8 mouse cellular contexts compared by ENCODE assay signal in the genomic region with DNA sequence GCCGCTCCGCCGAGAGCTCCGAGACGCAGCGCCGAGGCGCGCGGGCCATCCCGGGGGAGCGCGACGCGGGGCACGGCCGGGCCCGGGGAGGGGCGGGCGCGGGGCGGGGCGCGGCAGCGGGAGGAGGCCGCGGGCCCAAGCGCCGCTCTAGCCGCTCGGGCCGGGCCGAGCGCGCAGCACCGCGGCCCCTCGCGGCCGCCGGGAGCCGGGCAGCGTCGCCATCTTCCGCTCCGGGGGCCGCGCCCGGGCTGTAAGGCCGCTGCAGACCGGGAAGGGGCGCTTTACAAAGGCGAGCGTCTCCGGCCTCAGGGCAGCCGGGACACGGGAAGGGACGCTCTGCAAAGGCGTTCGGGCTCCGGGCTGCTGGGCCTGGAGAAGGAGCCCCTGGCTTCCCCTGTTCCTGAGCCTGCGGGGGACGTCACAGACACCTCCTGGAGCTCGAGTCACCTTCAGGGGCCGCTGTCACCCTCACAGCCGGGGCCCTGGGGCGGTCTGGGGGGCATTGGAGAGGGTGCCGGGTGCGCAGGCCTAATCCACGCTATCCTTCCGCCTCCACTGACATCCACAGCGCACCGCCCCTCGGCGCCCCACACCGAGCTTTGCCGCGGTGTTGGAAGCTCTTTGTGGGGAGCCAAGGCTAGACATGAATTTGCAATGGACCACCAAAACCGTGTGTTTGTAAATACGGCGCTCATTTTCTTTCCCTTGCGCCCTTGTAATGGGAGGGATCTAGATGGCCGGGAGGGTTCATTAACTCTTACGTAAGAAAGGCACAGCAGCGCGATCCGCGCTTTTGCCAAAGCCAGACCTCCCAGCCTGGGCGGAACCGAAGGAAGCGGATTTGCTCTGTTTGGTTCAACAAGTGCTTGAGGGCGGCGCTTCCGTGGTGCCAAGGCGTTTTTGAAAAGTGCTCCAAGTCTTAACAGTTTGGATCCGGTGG. TPM values are rescaled to one million over a fixed set of nuclear protein-coding genes. Genes with fewer than 3 reads are reported as not detected.
DNase-seq lines count a peak whose midpoint lies in the region; ATAC-seq and TF ChIP-seq lines count a peak whose summit lies in the region.

Gene Kif13a (minus strand): TSS at position 149 of the 940 bp plus-strand sequence.

- TF ChIP-seq EP300 in ES-Bruce4 (IDR thresholded peaks at IDR 0.05; ENCODE audit: insufficient read depth, low read depth, low read length) = no peak

- H3K36me3 ChIP-seq in ES-Bruce4 (ENCODE audit: control insufficient read depth, insufficient read depth, low read length, poor library complexity, severe bottlenecking) = no peaks in the 10 kb centered on the region
- H3K36me3 ChIP-seq in forebrain, embryonic 16.5 days (ENCODE audit: control insufficient read depth, insufficient read depth) = no peaks in the 10 kb centered on the region
- H3K36me3 ChIP-seq in neural tube, embryonic 14.5 days (ENCODE audit: control insufficient read depth, insufficient read depth, low read length) = no peaks in the 10 kb centered on the region
- no peaks in the 10 kb centered on the region for H3K36me3 ChIP-seq in testis, adult 2 months (ENCODE audit: control insufficient read depth, insufficient read depth, low read length)

- H3K4me1 ChIP-seq in ES-Bruce4 (ENCODE audit: control insufficient read depth, insufficient read depth, low read length) = peaks cover 2% of the 10 kb centered on the region
- H3K4me1 ChIP-seq in forebrain, embryonic 16.5 days (replicated peaks; ENCODE audit: control insufficient read depth, insufficient read depth, low read length) = peaks cover 15% of the 10 kb centered on the region; the same call in 1 of the 2 replicates
- H3K4me1 ChIP-seq in neural tube, embryonic 14.5 days (ENCODE audit: control insufficient read depth, insufficient read depth, low read length) = peaks cover 6% of the 10 kb centered on the region; the same call in 1 of the 2 replicates
- H3K4me1 ChIP-seq in testis, adult 2 months (ENCODE audit: control insufficient read depth, insufficient read depth, low read length) = peaks cover 18% of the 10 kb centered on the region

- peak; percentile 82 for ATAC-seq in forebrain, embryonic 16.5 days
- ATAC-seq in neural tube, embryonic 14.5 days (ENCODE audit: low read depth) = peak; percentile 82

- H3K27ac ChIP-seq in ES-Bruce4 (ENCODE audit: insufficient read depth, low read length) = peak within 1 kb of the TSS; percentile 71
- H3K27ac ChIP-seq in forebrain, embryonic 16.5 days (ENCODE audit: low read length) = peak within 1 kb of the TSS; percentile 94
- peak within 1 kb of the TSS; percentile 98 for H3K27ac ChIP-seq in neural tube, embryonic 14.5 days (ENCODE audit: low read depth, low read length)
- peak within 1 kb of the TSS; percentile 95 for H3K27ac ChIP-seq in testis, adult 2 months (ENCODE audit: control insufficient read depth, insufficient read depth, low read depth, low read length)

- WGBS in forebrain, embryonic 16.5 days = under 1% methylated on average over 81 of the region's 96 CpGs
- WGBS in neural tube, embryonic 14.5 days = under 1% methylated on average over 48 of the region's 96 CpGs

- DNase-seq in cerebellum, adult 18-20 months = peak; percentile 87 to 92
- peak; percentile 91 for DNase-seq in heart, postnatal 25 days (ENCODE audit: low spot score)
- peak; percentile 84 to 95 for DNase-seq in layer of hippocampus, adult 18-20 months (ENCODE audit: low spot score in 2 of 2)
- peak; percentile 96 to 97 for DNase-seq in lung, adult 18-20 months

- TF ChIP-seq POLR2A in ES-Bruce4 (IDR thresholded peaks at IDR 0.05; ENCODE audit: insufficient read depth, low read length) = peak; percentile 35
- 0 out of 2 replicates have a peak, but pooled peaks have one; percentile 44 for TF ChIP-seq POLR2A in testis, adult 2 months (IDR thresholded peaks at IDR 0.05; ENCODE audit: control insufficient read depth, low read depth, low read length)

- H3K27me3 ChIP-seq in ES-Bruce4 (ENCODE audit: control insufficient read depth, insufficient read depth, low read length, poor library complexity, severe bottlenecking) = no peaks in the 10 kb centered on the region
- no peaks in the 10 kb centered on the region for H3K27me3 ChIP-seq in forebrain, embryonic 16.5 days (replicated peaks; ENCODE audit: control insufficient read depth, insufficient read depth, low read length)
- no peaks in the 10 kb centered on the region for H3K27me3 ChIP-seq in neural tube, embryonic 14.5 days (ENCODE audit: control insufficient read depth, insufficient read depth, low read length)
- H3K27me3 ChIP-seq in testis, adult 2 months (ENCODE audit: control insufficient read depth, insufficient read depth, low read length) = 0 out of 2 replicates have a peak, but pooled peaks cover 2% of the 10 kb centered on the region

- peak within 1 kb of the TSS; percentile 89 for H3K9ac ChIP-seq in ES-Bruce4 (ENCODE audit: low read depth, poor library complexity, severe bottlenecking)
- peak within 1 kb of the TSS; percentile 93 for H3K9ac ChIP-seq in forebrain, embryonic 16.5 days (replicated peaks; ENCODE audit: low read depth, low read length)
- peak within 1 kb of the TSS; percentile 90 for H3K9ac ChIP-seq in neural tube, embryonic 14.5 days (replicated peaks; ENCODE audit: low read depth, low read length)

- intact Hi-C loops in heart, postnatal 25 days (cut with DNase I) = loop anchor here (1.0 to 2.0 kb wide), 3 partner anchors 43 to 89 kb away; partner anchors contain the start of gene Nhlrc1

- no peak for TF ChIP-seq CTCF in ES-Bruce4 (IDR thresholded peaks at IDR 0.05; ENCODE audit: low read depth, low read length)
- no peak for TF ChIP-seq CTCF in testis, adult 2 months (IDR thresholded peaks at IDR 0.05; ENCODE audit: control insufficient read depth, insufficient read depth, insufficient replicate concordance, low read depth, low read length)

- H3K4me3 ChIP-seq in ES-Bruce4 (ENCODE audit: low read depth, low read length) = peak within 1 kb of the TSS; percentile 99
- H3K4me3 ChIP-seq in forebrain, embryonic 16.5 days (replicated peaks; ENCODE audit: low read length) = peak within 1 kb of the TSS; percentile 77
- H3K4me3 ChIP-seq in neural tube, embryonic 14.5 days (ENCODE audit: low read depth, low read length) = peak within 1 kb of the TSS; percentile 79
- H3K4me3 ChIP-seq in testis, adult 2 months (ENCODE audit: control insufficient read depth, low read depth, low read length) = peak within 1 kb of the TSS; percentile 81

- no peaks in the 10 kb centered on the region for H3K9me3 ChIP-seq in ES-Bruce4 (replicated peaks; ENCODE audit: control insufficient read depth, insufficient read depth, low read length, poor library complexity, severe bottlenecking)
- H3K9me3 ChIP-seq in forebrain, embryonic 16.5 days (ENCODE audit: control insufficient read depth, low read length) = no peaks in the 10 kb centered on the region
- H3K9me3 ChIP-seq in neural tube, embryonic 14.5 days (ENCODE audit: control insufficient read depth, low read length) = no peaks in the 10 kb centered on the region

- peak within 1 kb of the TSS; percentile 92 for H3K4me2 ChIP-seq in forebrain, embryonic 16.5 days (ENCODE audit: low read length)
- H3K4me2 ChIP-seq in neural tube, embryonic 14.5 days (ENCODE audit: low read depth, low read length) = peak within 1 kb of the TSS; percentile 91

RNA-seq across cellular contexts. Expression of gene Kif13a, which starts in this region (rescaled TPM):
- 36.7 and 41.1 TPM in 2 replicates for polyA plus RNA-seq in ES-Bruce4 (2011; ENCODE audit: insufficient read depth, insufficient read length, low read depth, missing spikeins)
- polyA plus RNA-seq in forebrain, embryonic 16.5 days (2015; fragmentation: Nextera tagmentation; extraction: Ambion mirVana) = 5.3 and 7.0 TPM in 2 replicates
- 100 to 1,000 TPM; 109 to 118 TPM for total RNA-seq in heart, postnatal 25 days (2021)
- total RNA-seq in layer of hippocampus, adult 18-20 months (2021) = 10 to 100 TPM; 23.4 to 23.5 TPM
- polyA plus RNA-seq in neural tube, embryonic 14.5 days (2014; fragmentation: Nextera tagmentation; extraction: Ambion mirVana) = 10.4 and 14.1 TPM in 2 replicates
- 5.3 and 7.4 TPM in 2 replicates for polyA plus RNA-seq in testis, adult 2 months (2012; rRNA removed)

Comparison
In these comparisons a context has a peak if more than half of its experiments do, and no peak if none do; other contexts are left out.
1. Peak in every context shown above with its lines: DNase-seq, ATAC-seq, H3K4me3 ChIP-seq and H3K27ac ChIP-seq.
2. RNA of gene Kif13a (total RNA-seq): 109 to 118 TPM in heart, postnatal 25 days; 23.4 to 23.5 TPM in layer of hippocampus, adult 18-20 months; every median in the first group is over 4 times any median in the second.